Mouse (Mus musculus): Measurements from ENCODE around the gene Sec24d. TPM values are rescaled to one million over a fixed set of nuclear protein-coding genes. Genes with fewer than 3 reads are reported as not detected.

Gene Sec24d
- 10 to 100 TPM; 15.9 to 18.3 TPM for total RNA-seq (2023)

GRCm38 (mm10) chr3:123266753-123267651 is at the start of gene Sec24d:
Gene Sec24d, plus strand, starts transcription at chr3:123267455.

GRCm38 (mm10) chr3:123235921-123236320 is 31.3 kb upstream of the Sec24d start, which contains the start of gene Synpo2:
Gene Synpo2, minus strand, starts transcription at chr3:123236149.

GRCm38 (mm10) chr3:123385486-123386156 is 118.4 kb downstream of the Sec24d start, which contains the start of gene Mettl14:
Gene Mettl14, minus strand, starts transcription at chr3:123386108.

Other genes with a start within 250 kb of the Sec24d start
- gene Myoz2, start 232.4 kb upstream of the Sec24d start, total RNA-seq (2023) = not detected
- 10 to 100 TPM; 11.7 to 17.2 TPM for gene Synpo2, start 31.3 kb upstream of the Sec24d start, total RNA-seq (2023)
- 10 to 100 TPM; 20.2 to 23.0 TPM for gene Mettl14, start 118.7 kb downstream of the Sec24d start, total RNA-seq (2023)
- 1 to 10 TPM; 1.6 to 2.6 TPM for gene Prss12, start 179.5 kb downstream of the Sec24d start, total RNA-seq (2023)